Mouse (Mus musculus): ENCODE results near the gene Cdh26. TPM values are rescaled to one million over a fixed set of nuclear protein-coding genes. Genes with fewer than 3 reads are reported as not detected.

Gene Cdh26
- polyA plus RNA-seq (2014; fragmentation: Illumina TruSeq; extraction: RNeasy Lipid Tissue Mini Kit (QIAGEN cat#74804); ENCODE audit: low read depth, low replicate concordance), result not detected

DNA sequence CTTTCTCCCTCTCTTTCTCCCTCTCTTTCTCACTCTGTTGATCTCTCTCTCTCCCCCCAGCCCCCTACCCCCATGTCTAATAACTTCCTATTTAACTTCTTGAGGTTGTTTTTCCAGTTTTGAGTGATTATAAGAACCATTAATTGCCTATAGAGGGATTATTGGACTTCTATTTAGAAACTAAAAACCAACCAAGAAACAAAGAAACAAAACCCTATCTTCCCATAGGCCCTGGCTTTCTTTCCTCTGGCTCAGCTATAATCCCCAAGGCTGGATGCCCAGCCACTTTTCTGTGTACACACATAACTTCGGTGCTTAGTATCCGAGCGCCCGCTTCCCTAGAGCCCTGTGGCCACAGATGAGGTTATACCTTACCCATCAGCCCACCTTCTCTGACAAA is at the start of gene Cdh26:
Cdh26 (plus strand) TSS at position 301 of the 400 bp plus-strand sequence.

DNA sequence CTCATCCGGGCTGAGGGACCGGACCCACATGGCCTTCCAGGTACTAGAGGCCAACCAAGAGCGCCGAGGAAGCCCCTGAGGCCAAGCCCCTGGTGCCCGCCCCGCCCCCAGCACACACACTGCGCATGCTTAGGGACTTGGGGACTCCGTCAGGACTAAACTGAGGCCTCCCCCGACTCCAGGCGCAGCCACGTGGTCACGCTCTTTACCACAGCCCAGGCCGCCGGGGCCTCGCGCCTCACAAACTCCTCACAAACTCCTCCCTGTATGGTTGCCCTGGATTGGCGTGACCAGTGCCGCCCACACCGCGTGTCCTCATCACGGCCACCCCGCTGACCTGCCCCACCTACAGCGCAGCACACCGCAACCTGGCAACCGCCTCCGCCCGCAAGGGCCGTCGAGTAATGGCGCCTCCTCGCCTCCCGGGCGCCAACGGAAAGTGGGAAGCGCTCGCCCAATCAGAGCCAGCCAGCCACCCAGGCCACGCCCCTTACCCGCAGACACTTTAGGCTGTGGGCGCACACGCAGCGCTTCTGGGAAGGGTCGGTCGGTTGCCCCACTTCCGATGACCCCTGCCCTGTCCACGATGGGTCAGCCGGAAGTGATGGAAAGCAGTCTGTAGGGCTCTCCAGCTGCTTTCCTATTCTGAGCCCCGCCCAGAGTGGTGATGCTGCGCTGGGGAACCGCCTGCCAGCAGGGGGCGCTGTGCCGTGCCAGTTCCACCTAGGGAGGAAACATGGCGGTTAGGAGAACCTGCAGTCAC is 23.1 kb upstream of the Cdh26 start, which contains the start of gene Sycp2:
Sycp2 (minus strand) TSS at position 633 of the 763 bp plus-strand sequence.

DNA sequence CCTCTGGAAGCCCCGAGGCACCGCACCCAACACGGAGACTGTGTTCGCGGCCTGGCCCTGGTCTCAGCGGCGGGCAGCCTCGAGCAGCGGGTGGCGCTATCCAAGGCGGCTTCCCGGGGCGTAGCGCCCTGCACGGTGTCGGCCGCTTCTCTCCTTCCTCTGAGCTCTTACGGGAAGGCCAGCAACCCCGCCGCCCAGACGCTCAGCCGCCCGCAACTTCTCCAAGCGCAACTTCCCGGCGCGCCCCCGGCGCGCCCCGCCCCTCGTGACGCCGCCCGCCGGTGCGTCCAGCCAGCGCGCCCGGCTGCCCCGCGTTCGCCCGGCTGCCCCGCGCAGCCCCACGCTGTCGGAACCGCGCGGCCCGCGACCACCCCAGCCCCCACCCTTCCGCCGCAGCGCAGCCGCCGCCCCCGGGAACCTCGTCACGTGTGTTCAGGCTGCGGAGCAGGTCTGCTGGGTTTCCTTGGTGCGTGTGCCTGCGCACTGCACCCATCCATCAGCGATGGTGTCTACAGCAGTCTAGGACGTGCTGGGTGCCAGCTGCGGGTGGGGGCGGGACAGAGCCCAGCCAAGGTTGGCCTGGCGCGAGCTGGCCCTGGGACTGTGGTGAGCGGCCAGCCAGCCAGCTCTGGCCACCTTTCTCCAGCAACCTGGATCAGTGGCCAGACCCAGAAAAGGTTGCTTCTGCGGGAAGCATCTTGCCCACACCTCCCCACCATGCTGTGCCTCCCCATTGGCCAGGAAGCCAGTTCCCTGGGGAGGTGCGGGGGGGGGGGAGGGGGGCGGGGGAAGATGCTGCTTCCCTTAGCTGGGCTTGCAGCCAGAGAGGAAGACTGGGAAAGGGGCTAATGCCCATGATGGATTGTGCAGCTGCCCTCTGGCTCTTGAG is 15.8 kb upstream of the Cdh26 start, which contains the start of the genes Ppp1r3d and Fam217b:
Ppp1r3d (minus strand) TSS at position 212 of the 889 bp plus-strand sequence.
Fam217b (plus strand) TSS at position 264 of the 889 bp plus-strand sequence.

Other genes starting within 250 kb of the Cdh26 start
- 0.11 TPM for gene Sycp2, start 22.8 kb upstream of the Cdh26 start, polyA plus RNA-seq (2014; fragmentation: Illumina TruSeq; extraction: RNeasy Lipid Tissue Mini Kit (QIAGEN cat#74804); ENCODE audit: low read depth, low replicate concordance)
- gene Ppp1r3d, start 16.1 kb upstream of the Cdh26 start, polyA plus RNA-seq (2014; fragmentation: Illumina TruSeq; extraction: RNeasy Lipid Tissue Mini Kit (QIAGEN cat#74804); ENCODE audit: low read depth, low replicate concordance), result 0.11 TPM
- 0.26 TPM for gene Fam217b, start 16.0 kb upstream of the Cdh26 start, polyA plus RNA-seq (2014; fragmentation: Illumina TruSeq; extraction: RNeasy Lipid Tissue Mini Kit (QIAGEN cat#74804); ENCODE audit: low read depth, low replicate concordance)

All from liver, adult 10 weeks (tissue).